Mouse (Mus musculus): Measurements from ENCODE around the gene Dpysl5.

Dpysl5 gene

DNA sequence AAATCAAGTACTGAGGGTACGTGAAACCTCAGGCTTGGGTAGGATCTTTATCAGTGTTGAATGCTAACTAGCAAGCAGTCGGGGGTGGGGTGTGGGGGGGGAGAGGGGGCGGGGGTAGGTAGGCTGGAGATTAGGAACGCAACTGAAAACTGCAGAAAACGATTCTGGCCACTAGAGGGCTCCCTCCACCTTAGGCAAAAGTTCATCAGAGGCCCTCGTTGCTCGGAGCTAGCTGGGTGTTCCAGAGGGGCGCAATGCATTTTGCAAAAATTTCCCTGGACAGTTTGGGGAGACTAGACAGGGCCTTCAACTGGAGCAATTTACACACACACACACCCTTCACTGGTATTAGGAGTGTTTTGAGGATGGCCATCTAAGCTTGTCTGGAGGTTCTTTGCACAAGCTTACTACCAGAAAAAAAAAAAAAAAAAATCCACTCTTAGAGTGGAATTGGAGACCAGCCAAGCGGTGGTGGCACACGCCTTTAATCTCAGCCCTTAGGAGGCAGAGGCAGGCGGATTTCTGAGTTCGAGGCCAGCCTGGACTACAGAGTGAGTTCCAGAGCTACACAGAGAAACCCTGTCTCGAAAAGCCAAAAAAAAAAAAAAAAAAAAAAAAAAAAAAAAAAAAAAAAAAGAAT, 1.5 kb upstream of the Dpysl5 start:
- peak; percentile 91 to 93 for DNase-seq

DNA sequence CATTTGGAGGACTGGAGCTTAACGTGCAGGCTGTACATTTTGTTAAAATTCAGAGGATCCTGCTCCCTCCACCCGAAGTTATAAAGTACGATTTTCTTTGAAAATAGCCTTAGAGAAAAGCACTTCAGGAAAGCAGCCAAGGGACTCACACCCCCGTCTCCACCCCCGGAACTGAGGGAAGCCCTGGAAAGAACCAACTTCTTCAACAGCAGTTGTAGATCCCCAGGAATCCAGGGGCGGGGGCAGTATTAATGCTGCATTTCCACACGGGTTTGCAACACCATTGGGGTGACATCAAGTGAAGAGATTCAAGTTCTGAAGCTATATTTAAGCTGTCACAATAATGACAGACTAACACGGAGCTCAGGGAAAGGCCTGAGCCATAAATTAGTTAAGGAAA, 878 bp upstream of the Dpysl5 start:
- DNase-seq: peak; percentile 21 to 34

DNA sequence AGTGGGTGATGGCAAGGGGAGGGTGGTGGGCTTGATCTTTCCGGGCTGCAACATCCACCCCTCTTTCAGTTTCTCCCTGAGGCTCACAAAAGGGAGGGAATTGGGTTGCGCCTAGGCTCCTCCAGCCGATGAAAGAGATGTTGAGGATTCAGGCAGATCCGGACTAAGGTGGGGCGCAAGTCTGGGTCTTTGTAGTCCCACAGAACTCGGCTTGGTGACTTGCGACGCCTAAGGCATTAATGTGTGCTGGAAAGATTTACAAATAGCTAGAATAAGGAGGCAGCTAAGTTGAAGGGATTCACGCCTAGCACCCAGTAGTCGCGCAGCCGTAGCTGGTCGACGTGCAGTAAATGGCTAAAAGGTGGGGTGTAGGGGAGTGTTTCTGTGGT, 632 bp downstream of the Dpysl5 start:
- no peak for DNase-seq

DNA sequence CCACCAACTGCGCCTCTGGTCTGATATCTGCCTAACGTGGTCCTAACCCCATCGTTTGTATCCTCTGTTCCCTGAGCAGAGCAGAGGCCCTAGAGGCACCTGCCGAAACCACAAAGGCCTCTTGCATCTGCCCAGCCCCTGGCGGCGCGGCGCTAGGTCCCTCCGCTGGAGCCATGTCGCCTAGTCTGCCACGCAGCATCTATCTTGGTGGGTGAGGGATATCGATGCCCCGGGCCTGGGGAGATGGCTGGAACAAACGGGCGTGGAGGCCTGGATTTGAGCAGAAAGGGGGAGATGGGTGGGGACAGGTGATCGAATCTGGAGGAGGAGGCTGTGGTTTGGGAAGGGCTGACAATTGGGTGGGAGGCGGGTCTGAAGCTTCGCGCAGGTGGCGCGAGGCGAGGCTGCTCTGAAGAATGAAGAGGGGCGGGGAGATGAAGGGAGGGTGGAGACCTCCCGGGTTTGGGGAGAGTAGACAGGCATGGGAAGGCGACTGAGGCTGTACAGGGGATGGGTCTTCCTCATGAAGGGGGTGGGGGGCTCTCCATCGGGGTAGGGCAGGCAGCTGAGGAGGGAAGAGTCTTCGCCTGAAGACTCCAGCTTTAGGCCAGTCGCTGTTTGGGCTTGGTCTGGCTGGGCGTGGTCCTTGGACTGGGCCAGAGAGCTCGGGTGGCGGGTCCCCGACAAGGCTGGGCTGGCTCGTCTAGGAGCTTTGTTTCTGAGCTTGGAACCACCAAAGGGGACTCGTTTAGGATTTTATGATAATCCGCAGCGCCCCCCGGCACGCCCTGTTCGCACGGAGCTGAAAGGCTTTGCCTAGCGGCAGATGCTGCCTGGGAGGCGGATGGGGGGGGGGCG, 1.3 kb downstream of the Dpysl5 start:
- peak; percentile 66 to 74 for DNase-seq

DNA sequence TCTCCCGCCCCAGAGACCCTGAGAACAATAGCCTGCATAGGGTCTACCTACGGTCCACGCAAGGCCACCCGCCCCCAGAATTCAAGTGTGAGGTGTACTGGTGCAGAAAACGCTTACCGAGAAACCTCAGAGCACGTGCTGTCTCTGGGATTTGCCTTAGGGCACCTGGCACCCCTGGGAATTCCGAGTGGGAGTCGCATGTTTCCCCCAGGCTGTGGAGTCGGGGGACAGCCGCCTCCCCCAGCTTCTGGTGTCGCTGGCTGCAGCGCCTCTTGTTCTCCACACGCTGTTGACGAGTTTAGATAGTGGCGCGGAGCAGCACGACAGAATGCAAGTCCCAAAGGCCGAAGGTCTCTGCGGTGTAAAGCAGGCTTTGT, 1.9 kb downstream of the Dpysl5 start:
- DNase-seq: peak; percentile 62 to 66

DNA sequence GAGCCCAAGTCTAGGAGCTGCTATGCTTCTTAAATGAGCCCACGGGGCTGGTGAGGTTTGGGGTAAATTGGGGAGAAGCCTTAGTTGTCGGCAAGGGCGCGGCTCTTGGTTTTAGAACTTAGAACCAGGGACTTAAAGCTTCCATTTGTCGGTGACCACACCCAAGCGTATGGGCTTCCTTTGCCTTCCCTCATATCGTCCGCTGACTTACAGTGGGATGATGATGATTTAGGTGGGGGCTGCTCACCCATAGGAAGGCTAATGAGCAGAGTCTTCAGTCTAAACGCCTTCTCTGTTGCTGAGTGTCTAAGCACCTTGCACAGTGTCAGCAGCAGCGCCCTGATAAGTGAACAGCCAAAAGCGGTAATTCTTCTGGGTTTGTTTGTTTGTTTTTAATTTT, 2.3 kb downstream of the Dpysl5 start:
- DNase-seq: peak in 1 of 2 experiments; percentile 23

DNA sequence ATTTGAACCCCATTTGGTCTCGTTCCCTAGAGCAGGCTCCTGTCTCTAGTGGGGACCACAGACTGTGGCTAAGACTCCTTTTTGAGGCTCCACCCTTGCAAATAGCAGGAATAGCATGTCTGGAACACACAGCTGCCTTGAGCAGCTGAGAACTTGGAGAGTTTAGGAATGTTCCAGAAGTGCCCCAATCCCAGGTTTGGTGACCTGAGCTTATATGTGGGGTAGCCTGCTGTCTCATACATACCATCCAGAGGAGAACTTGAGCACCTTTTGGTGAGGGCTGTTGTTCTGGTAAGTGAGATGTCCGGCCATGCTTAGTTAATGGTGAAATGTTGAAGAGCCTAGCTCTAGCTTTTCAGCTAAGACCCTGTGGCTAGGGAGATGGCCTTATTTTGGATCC, 4.9 kb downstream of the Dpysl5 start:
- no peak for DNase-seq

DNA sequence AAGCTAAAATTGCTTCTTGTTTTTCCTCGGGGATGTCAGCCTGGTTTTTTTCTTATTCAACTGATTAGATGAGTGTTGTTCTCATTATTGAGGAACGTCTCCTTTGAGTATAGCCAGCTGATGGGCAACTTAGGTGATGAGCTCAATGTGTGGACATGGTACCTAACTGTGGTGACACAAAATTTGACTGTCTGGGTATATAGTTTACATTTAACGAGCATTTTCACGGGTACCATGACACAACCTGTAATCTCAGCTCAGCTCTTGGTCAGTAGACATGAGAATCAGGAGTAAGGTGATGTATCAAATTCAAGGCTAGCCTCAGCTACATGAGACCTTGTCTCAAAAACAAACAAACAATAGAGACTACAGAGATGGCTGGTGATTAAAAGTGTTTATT, 6.1 kb downstream of the Dpysl5 start:
- no peak for DNase-seq

DNA sequence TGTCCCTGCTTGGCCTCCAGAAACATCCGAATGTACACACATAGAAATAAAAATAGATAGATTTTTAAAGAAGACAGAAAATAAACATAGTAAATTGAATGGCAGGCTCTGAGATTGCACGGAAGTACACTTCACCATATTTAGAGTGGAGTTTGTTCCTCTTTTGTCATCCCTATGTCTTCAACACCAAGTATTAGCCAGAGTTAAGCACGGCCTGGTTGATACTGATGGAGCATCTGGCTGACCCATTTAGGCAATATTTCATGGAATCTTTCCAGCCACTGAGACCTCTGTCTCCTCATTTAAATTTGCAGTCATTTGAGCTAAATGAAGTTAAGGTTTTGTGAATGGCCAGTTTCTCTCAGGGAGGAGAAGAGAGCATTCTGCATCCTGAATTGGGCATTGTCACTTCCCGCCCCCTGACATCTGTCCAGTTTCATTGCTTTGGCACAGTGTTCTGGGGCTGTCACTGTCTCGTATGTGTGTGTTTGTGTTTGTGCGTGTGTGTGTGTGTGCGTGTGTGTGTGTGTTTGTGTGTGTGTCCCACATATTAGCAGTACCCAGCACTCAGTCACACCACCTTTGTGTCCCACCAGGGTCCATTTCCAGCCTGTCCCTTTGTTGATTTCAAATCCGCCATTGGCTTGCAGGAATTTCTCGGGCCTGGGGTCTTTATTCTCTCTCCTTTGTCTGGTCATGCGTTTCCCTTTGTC, 6.8 kb downstream of the Dpysl5 start:
- DNase-seq: peak; percentile 47 to 50

DNA sequence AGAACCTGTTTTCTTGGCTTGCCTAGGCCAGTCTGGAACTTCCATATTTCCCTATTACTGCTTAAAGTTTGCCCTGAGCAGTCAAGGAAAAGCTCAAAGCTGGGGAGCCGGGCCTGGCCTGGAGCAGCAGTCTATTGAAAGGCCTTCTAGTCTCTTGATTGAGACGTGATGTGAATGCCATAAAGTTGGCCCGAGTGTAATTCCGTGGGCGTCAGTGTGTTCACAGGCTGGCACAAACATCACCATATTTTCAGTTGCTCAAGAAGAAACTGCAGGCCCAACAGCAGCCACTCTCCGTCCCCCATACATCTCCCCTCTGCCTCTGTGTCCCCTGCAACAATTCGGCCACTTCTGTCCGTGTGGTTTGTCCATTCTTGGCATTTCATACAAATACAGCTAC, 10.6 kb downstream of the Dpysl5 start:
- peak; percentile 25 to 27 for DNase-seq

DNA sequence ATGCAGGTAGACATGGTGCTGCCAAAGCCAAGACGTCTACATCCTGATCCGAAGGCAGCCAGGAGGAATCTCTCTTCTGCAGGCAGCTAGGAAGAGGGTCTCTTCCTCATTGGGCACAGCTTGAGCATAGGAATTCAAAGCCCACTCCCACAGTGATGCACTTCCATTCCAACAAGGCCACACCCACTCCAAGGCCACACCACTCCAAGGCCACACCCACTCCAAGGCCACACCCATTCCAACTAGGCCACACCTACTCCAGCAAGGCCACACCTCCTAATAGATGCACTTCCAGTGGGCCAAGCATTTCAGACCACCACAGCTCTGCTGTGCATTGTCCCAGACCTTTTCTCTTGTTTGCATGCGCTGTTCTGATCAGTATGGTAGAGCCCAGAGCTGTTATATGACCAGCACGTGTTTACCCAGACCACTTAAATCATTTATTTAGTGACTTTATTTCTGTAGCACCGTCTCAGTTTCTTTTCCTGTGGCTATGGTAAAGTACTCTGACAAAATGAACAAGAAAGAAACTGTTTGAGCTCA, 14.9 kb downstream of the Dpysl5 start:
- no peak for DNase-seq

DNA sequence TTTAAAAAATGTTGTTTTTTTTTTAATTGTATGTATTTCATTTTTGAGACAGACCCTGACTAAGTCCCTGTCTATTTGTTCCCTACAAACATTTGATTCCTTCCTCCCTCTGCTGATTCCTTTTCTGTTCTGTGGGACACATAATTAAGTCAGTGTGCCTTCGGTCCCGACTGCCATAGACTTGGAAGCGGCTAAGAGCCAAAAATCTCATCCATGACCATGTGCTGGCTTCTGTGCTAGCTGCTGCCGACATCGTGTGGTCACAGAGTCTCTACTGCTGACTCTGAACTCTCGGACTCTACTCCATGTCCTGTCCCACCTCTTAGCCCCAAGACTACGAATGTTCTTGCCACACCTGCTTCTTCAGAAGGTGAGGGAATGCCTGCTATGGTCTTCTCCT, 21.1 kb downstream of the Dpysl5 start:
- DNase-seq: peak; percentile 51 to 58

DNA sequence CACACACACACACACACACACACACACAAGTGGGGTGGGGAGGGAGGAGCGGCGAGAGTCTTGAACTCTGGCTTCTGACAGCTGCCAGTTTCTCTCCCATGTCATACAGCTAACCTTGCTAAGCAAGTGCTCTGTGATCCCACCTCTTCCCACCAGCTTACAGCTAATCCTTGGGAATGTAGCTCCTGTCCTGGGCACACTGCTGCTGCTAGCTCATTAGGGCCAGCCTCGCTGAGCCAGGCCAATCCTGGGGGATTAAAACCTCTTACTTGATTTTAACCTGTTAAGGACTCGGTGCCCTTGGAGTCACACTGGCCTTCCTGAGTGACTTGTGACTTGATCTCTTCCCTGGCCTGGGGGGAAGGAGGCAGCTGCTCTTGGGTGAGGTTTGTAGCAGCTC, 23.3 kb downstream of the Dpysl5 start:
- DNase-seq: no peak

DNA sequence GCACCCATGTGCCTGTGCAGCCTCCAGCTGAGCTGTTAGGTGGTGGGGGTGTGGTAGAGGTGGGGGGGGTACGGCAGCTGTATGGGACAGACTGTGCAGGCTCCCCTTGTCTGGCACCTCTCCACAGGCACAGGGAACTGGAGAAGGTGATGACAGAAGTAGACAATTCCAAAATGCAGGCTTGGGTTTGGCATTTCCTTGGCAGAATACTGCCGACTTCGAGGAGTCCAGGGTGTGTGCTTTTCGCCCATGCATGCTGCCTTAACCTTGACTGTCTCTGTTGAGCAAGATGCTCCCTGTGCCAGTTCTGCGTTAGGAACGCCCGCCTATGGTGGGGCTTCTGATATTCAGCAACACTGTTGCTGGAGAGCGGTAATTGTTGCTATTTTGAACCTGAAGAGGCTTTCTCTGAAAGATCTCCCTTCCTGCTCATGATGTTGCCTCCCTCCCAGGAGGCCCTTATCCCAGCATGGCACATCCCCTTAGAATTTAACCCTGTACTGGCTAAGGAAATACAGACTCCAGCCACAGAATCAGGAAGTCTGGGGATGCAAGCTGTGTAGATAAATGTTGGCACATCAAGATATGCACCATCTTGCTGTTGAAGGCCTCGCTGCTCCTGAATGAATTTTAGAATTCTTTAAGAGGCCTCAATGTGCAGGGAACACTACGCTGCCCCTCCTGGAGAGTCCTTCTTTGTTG, 26.9 kb downstream of the Dpysl5 start:
- DNase-seq: peak; percentile 47 to 52

DNA sequence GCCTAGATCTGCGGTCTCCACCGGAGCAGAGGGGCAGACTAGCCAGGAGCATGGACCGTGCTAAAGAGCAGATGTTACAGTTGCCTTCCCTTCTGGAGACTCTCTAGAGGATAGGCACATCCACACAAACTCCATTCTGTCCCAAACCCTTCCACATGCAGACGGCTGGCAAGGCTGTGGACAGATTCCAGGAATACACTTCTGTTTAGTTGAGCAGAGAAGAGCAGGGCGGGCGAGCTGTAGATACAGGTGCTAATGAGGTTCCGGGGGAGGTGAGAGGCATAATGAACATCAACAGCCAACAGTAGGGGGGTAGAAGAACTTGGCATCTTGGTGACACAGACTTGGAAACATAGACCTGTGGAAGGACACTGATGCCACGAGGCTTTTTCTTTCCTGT, 28.2 kb downstream of the Dpysl5 start:
- peak in 1 of 2 experiments; percentile 35 for DNase-seq

DNA sequence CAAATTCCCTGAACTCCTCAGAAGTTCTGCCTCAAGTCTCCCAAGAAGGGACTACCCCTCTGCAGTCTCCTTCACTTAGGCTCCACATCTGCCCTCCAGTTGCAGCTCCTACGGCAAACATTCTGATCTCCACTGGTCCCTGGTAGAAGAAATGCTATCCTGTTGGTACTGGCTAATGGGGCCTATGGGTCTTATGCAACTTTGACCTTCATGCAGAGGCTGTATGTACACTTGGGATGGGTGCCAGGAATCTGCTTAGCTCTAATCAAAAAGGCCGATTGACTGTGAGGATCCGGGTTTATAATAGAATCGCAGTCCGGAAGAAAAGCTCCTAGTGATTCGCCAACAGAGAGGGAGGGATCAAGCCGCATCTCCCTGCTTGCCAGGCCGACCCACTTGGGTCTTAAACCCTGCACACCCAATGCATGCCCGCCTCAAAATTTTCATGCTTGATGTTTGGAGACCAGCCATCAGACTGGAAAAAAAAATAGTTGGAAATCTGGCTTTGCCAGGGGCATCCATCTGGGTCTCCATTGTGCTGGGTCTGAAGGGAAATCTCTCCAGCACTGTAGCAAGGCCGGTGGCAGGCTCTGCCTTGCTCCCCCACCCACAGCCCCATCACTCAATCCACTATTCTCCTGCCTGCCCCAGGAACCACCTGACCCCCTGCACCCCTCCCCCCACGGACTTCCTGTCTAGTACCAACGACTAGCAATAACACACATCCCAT, 38.4 kb downstream of the Dpysl5 start:
- DNase-seq: peak; percentile 49 to 65

DNA sequence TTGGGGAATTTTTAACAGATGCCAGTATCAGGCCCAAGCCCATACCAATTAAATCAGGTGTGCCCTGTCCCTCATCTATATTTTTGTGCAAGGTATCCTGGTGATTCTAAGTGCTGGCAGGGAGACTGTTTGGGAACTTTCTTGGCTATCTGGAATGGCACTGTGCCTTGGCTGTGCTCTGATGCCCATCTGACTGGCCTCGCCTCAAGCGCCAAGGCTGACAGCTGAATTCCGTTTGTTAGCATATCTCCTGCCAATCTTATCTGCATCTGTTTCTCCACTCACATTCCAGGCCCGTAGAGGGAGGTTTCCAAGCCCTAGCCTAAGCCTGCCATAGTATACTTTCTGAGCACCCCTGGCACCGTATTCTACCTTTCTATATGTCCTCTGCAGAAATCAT, 39.7 kb downstream of the Dpysl5 start:
- DNase-seq: peak; percentile 71 to 81

DNA sequence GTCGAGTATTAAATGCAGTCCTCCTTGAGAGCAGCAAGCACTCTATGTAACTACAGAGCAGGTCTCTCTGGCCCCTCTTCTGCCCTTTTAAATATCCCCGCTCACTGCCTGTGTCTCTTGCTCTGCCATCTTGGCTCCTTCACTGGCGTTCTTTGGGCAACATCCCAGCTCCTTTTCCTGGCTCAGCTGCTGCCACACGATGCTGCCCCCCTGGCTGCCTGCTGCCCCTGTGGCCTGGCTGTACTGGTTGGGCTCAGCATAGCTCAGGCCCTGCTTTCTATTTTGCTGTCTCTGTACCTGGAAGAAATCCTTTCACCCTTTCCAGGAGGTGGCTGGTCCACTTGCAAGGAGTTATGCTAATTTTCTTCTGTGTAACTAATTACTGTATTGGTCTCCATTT, 41.8 kb downstream of the Dpysl5 start:
- peak; percentile 93 to 94 for DNase-seq

DNA sequence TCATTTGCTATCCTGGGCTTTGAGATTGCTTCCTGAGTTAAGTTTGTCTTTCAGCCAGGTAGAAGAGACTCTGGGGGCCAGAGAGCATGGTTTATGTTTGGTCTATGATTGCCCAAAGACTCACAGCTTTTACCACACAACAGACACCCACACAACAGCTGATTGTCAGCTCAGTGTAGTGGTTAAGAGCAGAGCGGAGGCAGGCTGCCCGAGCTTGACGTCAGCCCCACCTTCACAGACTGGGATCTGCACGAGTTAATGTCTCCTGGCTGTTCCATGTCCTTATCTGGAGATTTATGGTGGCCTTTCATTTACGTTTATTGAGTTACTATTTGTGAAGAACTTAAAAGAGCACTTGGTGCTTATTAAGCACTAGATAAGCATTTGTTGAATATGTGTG, 43.9 kb downstream of the Dpysl5 start:
- no peak for DNase-seq

DNA sequence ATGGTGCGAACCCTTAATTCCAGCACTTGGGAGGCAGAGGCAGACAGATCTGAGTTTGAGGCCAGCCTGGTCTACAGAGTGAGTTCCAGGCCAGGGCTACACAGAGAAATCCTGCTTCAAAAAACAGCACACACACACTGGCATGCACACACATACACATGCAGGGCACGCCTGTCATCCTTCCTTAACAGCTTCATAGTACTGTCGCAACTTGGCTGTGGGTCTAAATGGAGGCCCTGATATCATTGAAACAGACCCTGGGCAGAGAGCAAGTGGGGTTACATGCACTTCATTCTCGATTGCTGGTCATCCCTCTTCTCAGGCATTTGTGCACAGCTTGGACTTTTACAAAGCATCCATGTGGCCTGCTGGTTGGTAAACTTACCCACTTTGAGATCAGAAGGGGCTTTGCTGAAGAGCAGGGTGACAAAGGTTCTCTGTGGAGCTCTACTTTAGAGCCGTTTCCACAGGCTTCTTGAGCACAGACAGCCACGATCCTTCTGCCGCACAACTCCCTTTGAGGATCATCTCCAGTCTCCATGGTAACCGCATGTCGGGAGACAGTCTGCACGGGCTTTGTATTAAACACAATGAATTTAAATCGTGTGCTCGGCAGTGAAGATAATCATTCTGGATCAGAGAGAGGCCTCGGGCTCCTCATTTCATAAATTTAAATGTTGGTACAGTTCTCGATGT, 51.6 kb downstream of the Dpysl5 start:
- DNase-seq: peak in 1 of 2 experiments; percentile 38

DNA sequence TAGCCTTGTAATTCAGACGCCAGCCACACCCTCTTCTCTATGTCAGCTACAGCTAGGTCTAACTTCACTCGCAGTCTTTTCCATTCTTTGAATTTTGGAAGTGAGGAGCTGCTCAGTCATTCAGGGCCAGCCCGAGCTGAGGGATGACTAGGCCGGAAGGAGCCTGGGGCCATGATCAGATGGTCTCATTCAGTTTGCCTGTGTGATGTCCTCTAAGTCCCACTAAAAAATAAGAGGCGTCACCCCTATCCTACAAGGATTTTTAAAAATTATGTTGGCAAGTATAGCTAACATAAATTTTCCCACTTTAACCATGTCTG, 52.1 kb downstream of the Dpysl5 start:
- DNase-seq: no peak

Data from cerebellum, postnatal 10 days (tissue).